Mouse (Mus musculus): ENCODE results near the gene Snrpd2.

DNA sequence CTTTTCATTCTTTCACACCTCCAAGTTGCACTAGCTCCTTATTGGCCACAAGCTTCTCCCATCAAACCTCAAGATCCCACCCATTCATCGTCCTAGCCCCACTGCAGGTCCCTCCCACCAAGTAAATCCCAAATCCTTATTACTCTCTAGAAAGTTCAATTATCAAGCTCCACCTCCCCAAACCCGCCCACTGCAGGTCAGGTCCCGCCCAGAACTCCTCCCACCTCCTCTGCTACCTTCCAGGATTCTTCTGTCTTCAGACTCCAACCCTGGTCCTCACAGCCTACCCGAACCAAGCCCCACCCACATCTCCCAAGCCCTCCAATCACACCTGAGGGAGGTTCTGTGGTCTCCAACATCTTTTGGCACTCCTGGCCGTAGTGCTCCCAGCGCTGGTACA is 14.7 kb downstream of the Snrpd2 start:
- TF ChIP-seq POLR2A (IDR thresholded peaks at IDR 0.05; ENCODE audit: borderline replicate concordance, extremely low read depth, insufficient read depth, insufficient read length, poor library complexity, severe bottlenecking) (no peak), CTCF (IDR thresholded peaks at IDR 0.05; ENCODE audit: borderline replicate concordance, extremely low read depth, insufficient read depth, insufficient read length) (no peak)

Measured in brain, embryonic 14.5 days (tissue).